Mouse (Mus musculus): ENCODE results near the gene Zfp949.
"Not testable (repeated sequence)": the region's sequence is repeated elsewhere in the genome, so short reads cannot be mapped to it uniquely, and the experiment has no call there.

GRCm38 (mm10) chr9:88580591-88580990 lies 32.8 kb downstream of the Zfp949 start, which contains the start of gene Trim43a:
- TF ChIP-seq POLR2A (IDR thresholded peaks at IDR 0.05; ENCODE audit: borderline replicate concordance, low read depth, low read length); CTCF (IDR thresholded peaks at IDR 0.05; ENCODE audit: low read depth, low read length): not testable (repeated sequence)

Data from bone marrow macrophage, adult 2 months (primary cell).